Mouse (Mus musculus) liver, embryonic 14.5 days (tissue): ENCODE measurements around the gene Tspan7. TPM values are rescaled to one million over a fixed set of nuclear protein-coding genes. Genes with fewer than 3 reads are reported as not detected.

Experiments used
- ATAC-seq: fragments of 200-750 bp; cut with Nextera tagmentation; 2 replicates; pipeline ENCODE4 v1.8.0; 2017; ENCODE audit warnings: moderate number of reproducible peaks, mild to moderate bottlenecking, moderate library complexity; ENCODE audit not compliant: insufficient read depth
- DNase-seq, 3 experiments: peaks; one replicate each; pipeline ENCODE4 v3.0.0-alpha.2; 2012 to 2013; ENCODE audit warnings: low read depth in 3 of 3, low spot score in 3 of 3
- H3K27ac ChIP-seq: fragments of 300-500 bp; sonication (generic); 2 replicates; pipeline ENCODE4 v1.5.1; 2014; ENCODE audit warnings: moderate library complexity, mild to moderate bottlenecking, control low read depth, inconsistent platforms
- H3K27me3 ChIP-seq: fragments of 300-500 bp; sonication (generic); 2 replicates; pipeline ENCODE4 v1.6.1; 2014; ENCODE audit warnings: mild to moderate bottlenecking, low read length, moderate library complexity; ENCODE audit not compliant: control insufficient read depth, insufficient read depth
- H3K36me3 ChIP-seq: fragments of 300-500 bp; sonication (generic); replicated peaks from 2 replicates; pipeline ENCODE4 v1.6.1; 2014; ENCODE audit warnings: low read depth; ENCODE audit not compliant: control insufficient read depth, insufficient read depth
- H3K4me1 ChIP-seq, 2 experiments: fragments of 200-500 bp in 1 of 2; fragments of 300-500 bp in 1 of 2; sonication (generic) in 1 of 2; replicated peaks; 2 replicates each; pipeline ENCODE4 v1.6.1; 2012 to 2014; ENCODE audit warnings: antibody characterized with exemption in 1 of 2, inconsistent platforms in 1 of 2, low read length in 1 of 2; ENCODE audit not compliant: control insufficient read depth in 2 of 2, insufficient read depth in 2 of 2
- H3K4me2 ChIP-seq: fragments of 300-500 bp; sonication (generic); 2 replicates; pipeline ENCODE4 v1.6.1; 2014; ENCODE audit warnings: low read depth, mild to moderate bottlenecking, control low read depth, moderate library complexity
- H3K4me3 ChIP-seq, 2 experiments: fragments of 200-500 bp in 1 of 2; fragments of 300-500 bp in 1 of 2; sonication (generic) in 1 of 2; 2 replicates each; pipeline ENCODE4 v1.5.1; 2012 to 2014; ENCODE audit warnings: low read depth in 2 of 2, low read length in 2 of 2, mild to moderate bottlenecking in 2 of 2, control low read depth in 1 of 2, inconsistent platforms in 1 of 2, moderate library complexity in 1 of 2; ENCODE audit not compliant: insufficient read depth in 1 of 2
- H3K9ac ChIP-seq: fragments of 300-500 bp; sonication (generic); replicated peaks from 2 replicates; pipeline ENCODE4 v1.6.1; 2014; ENCODE audit warnings: mild to moderate bottlenecking, control low read depth, moderate library complexity
- H3K9me3 ChIP-seq: fragments of 300-500 bp; sonication (generic); 2 replicates; pipeline ENCODE4 v1.6.1; 2016; ENCODE audit warnings: low read length, mixed read lengths; ENCODE audit not compliant: control insufficient read depth
- CTCF ChIP-seq: IDR thresholded peaks from 2 replicates; pipeline ENCODE4 v1.5.1; 2016; ENCODE audit warnings: antibody characterized with exemption, low read depth, control low read depth
- EP300 ChIP-seq: IDR thresholded peaks from 2 replicates; pipeline ENCODE4 v1.6.1; 2016; ENCODE audit warnings: antibody characterized with exemption, low read depth
- WGBS: fragments of 180-500 bp; shearing (Covaris S2); extraction: QIAGEN DNeasy Blood & Tissue Kit; methylation state at CpG from one replicate; pipeline ENCODE4 v1.1.7; 2014; ENCODE audit not compliant: insufficient replicate concordance; 5-methylcytosine and 5-hydroxymethylcytosine counted together
- polyA plus RNA-seq, 2 experiments: library from polyadenylated mRNA; depleted of rRNA in 1 of 2; stranded (reverse) in 1 of 2; unstranded in 1 of 2; fragments of >200 nt; fragmentation: Nextera tagmentation in 1 of 2; extraction: Ambion mirVana in 1 of 2; gene quantifications; 2 replicates each; pipeline versions ENCODE4 v1.2.1 to v1.2.3; 2012 to 2014

The Tspan7 gene
- polyA plus RNA-seq, 2 experiments, result 24.7 to 36.9 TPM

- TF ChIP-seq CTCF, result no peak
- TF ChIP-seq EP300, result no peak
- no peaks in the 10 kb centered on the region for H3K4me1 ChIP-seq
- no peak for ATAC-seq
- H3K9ac ChIP-seq, result no peak overlapping the region
- WGBS, result 45% methylated on average over 3 of the region's 3 CpGs
- H3K27me3 ChIP-seq, result no peaks in the 10 kb centered on the region
- no peaks in the 10 kb centered on the region for H3K36me3 ChIP-seq
- H3K4me3 ChIP-seq, result no peak overlapping the region
- no peaks in the 10 kb centered on the region for H3K9me3 ChIP-seq
- no peak overlapping the region for H3K4me2 ChIP-seq
- DNase-seq, result no peak
- no peak overlapping the region for H3K27ac ChIP-seq
Observed at GRCm38 (mm10) chrX:10565811-10566210, 80.9 kb downstream of the Tspan7 start.

GRCm38 (mm10) chrX:10574523-10574922, 89.6 kb downstream of the Tspan7 start:
- WGBS, result 46% methylated on average over 3 of the region's 3 CpGs
- no peaks in the 10 kb centered on the region for H3K4me1 ChIP-seq
- no peak overlapping the region for H3K9ac ChIP-seq
- DNase-seq, result no peak
- H3K4me2 ChIP-seq, result no peak overlapping the region
- no peak overlapping the region for H3K27ac ChIP-seq
- ATAC-seq, result no peak
- no peak overlapping the region for H3K4me3 ChIP-seq
- no peaks in the 10 kb centered on the region for H3K9me3 ChIP-seq
- no peaks in the 10 kb centered on the region for H3K27me3 ChIP-seq
- H3K36me3 ChIP-seq, result no peaks in the 10 kb centered on the region
- TF ChIP-seq CTCF, result no peak
- TF ChIP-seq EP300, result no peak

GRCm38 (mm10) chrX:10575406-10575805, 90.4 kb downstream of the Tspan7 start:
- Histone ChIP-seq H3K27ac (no peak overlapping the region), H3K4me3 (no peak overlapping the region), H3K4me1 (no peaks in the 10 kb centered on the region), H3K27me3 (no peaks in the 10 kb centered on the region), H3K36me3 (no peaks in the 10 kb centered on the region), H3K9me3 (no peaks in the 10 kb centered on the region), H3K9ac (no peak overlapping the region), H3K4me2 (no peak overlapping the region)
- DNase-seq (no peak), ATAC-seq (no peak)
- TF ChIP-seq CTCF (no peak), EP300 (no peak)
- 43% methylated on average over 2 of the region's 2 CpGs for WGBS

GRCm38 (mm10) chrX:10576349-10576748, 91.4 kb downstream of the Tspan7 start:
- no peaks in the 10 kb centered on the region for H3K4me1 ChIP-seq
- no peak overlapping the region for H3K4me2 ChIP-seq
- H3K9ac ChIP-seq, result no peak overlapping the region
- ATAC-seq (no peak), DNase-seq (no peak)
- H3K9me3 ChIP-seq, result no peaks in the 10 kb centered on the region
- no peaks in the 10 kb centered on the region for H3K27me3 ChIP-seq
- no peak overlapping the region for H3K27ac ChIP-seq
- no peaks in the 10 kb centered on the region for H3K36me3 ChIP-seq
- TF ChIP-seq CTCF, result no peak
- TF ChIP-seq EP300, result no peak
- H3K4me3 ChIP-seq, result no peak overlapping the region
- 54% methylated on average over 4 of the region's 4 CpGs for WGBS

- no peaks in the 10 kb centered on the region for H3K9me3 ChIP-seq
Observed at GRCm38 (mm10) chrX:10577356-10577755, 92.4 kb downstream of the Tspan7 start.

GRCm38 (mm10) chrX:10582731-10583130, 97.8 kb downstream of the Tspan7 start:
- ATAC-seq, result no peak
- Histone ChIP-seq H3K4me1 (no peaks in the 10 kb centered on the region), H3K9ac (no peak overlapping the region), H3K27me3 (no peaks in the 10 kb centered on the region), H3K4me2 (no peak overlapping the region), H3K36me3 (no peaks in the 10 kb centered on the region), H3K4me3 (no peak overlapping the region), H3K27ac (no peak overlapping the region), H3K9me3 (no peaks in the 10 kb centered on the region)
- no peak for DNase-seq
- TF ChIP-seq CTCF, result no peak
- TF ChIP-seq EP300, result no peak
- WGBS, result 66% methylated on average over 4 of the region's 4 CpGs

More at GRCm38 (mm10) chrX:10577356-10577755, 92.4 kb downstream of the Tspan7 start:
- Histone ChIP-seq H3K9ac (no peak overlapping the region), H3K4me1 (no peaks in the 10 kb centered on the region), H3K36me3 (no peaks in the 10 kb centered on the region), H3K27ac (no peak overlapping the region), H3K4me3 (no peak overlapping the region), H3K4me2 (no peak overlapping the region), H3K27me3 (no peaks in the 10 kb centered on the region)
- ATAC-seq (no peak), DNase-seq (no peak)
- 36% methylated on average over 1 of the region's 1 CpGs for WGBS
- TF ChIP-seq EP300 (no peak), CTCF (peak; percentile 41; the same call in 1 of the 2 replicates)
